Mouse (Mus musculus) spleen, adult 12 weeks (tissue): ENCODE data around the gene 6820408C15Rik.

Source experiments
- DNase-seq: peaks from one replicate; pipeline ENCODE4 v3.0.0; 2022; ENCODE audit warnings: low spot score

6820408C15Rik gene

DNA sequence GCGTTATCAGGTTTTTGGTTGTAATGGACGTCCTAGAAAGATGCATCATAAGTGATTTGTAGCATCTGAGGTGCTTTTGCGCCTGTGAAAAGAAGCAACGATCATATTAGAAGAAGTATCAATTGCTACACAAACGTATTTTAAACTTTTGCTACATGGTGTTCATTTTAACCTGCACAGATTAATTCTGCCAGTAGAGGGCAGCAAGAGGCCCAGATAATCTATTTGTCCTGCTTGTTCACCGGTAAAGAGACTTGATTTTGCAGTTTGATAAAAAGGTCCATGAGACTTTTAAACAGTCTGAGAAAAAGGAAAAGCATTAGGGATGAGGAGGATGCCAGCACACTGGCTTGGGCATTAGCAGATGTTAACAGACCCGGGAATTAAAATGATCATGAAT lies 55.6 kb downstream of the 6820408C15Rik start:
- DNase-seq: no peak

DNA sequence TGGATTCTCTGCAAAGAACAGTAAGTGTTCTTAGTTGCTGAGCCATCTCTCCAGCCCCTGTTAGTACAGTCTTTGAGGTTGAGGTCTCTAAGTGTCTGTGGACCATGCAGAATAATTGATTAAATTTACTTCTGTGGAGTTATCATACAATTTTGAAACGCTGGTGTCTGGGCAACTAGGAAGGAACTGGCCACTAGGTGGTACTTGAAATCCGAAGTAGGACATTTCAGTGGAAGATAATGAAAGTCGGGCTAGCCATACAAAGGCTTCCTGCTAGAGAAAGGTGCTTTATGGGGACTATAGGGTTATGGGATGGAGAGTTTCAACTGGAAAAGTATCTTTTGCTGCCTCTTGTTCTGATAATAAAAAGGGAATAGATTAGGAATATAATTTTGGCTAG lies 57.0 kb downstream of the 6820408C15Rik start:
- no peak for DNase-seq

DNA sequence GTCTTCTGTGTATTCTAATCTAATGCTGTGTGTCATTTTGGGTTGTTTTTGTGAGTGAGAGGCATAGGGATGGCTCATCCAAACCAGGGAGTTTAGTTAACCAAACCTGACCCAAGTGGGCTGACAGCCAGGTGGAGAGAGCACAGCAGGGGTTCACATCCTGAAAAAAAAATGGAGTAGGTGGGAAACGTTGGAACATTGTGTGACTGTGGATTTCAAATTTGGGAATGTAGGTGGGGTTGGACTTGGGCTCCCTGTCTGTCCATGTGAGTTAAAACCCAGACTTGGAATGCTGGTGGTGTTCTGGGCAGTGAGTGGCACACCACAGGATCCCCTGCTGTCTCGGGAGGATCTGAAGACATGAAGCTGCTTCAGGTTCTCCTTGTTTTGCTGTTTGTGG lies 61.4 kb downstream of the 6820408C15Rik start, which contains the start of gene Defb20:
Gene Defb20, plus strand, starts transcription at position 301 of the 400 bp plus-strand sequence.
- no peak for DNase-seq

DNA sequence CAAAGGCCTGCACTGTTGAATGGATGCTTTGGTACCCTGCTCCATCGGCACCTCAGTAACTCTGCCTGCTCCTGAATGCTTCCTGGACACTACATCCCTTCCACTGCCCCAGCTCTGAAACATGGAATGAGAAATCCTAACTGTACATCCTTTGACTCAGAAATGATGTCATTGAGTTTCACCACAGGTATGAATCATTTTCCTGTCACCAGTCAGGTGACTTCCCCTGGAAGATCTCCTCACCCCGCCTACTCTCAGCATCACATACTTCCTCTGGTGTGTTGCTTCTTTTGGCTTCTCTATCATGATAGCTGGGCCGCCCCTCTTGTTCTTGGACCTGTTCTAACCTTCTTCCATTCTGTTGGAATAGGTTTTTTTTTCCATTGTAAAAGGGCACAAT lies 65.5 kb downstream of the 6820408C15Rik start:
- DNase-seq: no peak

DNA sequence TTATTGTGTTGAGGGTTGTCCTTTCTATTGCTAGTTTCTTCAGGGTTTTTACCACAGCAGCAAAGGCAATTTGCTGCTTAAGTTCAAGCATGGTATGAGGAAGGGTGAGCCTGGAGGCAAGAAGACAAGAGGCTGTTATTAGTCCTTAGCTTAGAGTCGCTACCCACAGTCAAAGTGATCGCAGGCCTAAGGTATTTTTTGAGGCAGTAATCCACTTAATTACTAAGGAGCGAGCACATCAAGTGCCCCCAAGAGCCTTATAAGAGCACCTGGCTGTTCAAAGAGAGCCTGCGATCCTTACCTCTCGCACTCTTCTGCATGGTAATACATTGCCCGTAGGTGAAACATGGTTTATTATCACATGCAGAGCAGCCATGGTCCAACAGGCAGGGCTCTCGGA lies 66.3 kb downstream of the 6820408C15Rik start:
- DNase-seq: no peak

DNA sequence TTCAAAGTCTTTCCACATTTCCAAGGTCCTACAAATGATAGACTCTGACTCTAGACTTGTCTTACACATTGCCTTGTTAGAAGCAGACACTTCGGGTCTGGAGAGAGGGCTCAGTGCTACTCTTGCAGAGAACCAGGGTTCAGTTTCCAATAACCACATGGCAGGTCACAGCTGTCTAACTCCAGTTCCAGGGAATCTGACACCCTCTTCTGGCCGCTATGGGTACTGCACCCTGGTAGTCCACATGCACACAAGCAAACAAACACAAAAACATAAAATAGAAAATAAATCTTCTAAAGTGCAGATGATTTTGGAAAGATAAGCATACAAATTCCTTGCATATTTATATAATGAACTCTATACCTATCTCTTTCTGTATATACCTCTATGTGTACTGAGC lies 71.6 kb downstream of the 6820408C15Rik start:
- no peak for DNase-seq

DNA sequence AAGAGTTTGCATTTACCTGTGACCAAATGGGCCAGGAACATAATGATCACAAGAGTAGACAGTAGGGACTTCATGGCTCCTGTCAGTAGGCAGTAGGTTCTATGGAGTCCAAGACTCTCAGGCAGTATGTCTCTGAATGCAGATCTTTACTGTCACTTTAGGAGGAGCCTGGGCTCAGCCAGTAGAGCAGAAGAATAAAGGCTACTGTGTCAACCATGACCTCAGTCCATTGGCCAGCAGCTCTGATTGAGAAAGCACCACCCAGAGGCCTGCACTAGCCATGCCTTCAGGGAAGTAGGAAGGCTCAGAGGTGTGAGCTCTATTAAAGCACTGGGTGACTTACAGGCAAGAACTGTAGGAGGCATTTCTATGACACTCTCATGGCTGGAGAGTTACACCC lies 74.7 kb downstream of the 6820408C15Rik start, which contains the start of gene Defb22:
Gene Defb22, minus strand, starts transcription at position 101 of the 400 bp plus-strand sequence.
- no peak for DNase-seq

DNA sequence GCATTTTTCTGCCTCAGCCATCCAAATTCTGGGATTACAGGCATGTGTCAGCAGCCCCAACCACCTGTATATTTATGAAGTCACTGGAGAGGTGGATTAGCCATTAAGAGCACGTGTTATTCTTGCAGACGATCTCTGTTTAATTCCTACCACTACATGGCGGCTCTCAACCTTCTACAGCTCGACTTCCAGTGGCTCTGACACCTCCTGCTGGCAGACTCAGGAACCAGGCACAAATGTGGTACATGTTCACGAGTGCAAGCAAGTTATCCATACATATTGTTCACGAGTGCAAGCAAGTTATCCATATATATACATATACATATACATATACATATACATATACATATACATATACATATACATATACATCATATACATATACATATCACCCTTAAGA lies 77.8 kb downstream of the 6820408C15Rik start:
- DNase-seq: no peak
